In genomic region chr4:150119055-150119454, GRCm38 (mm10) we compare ENCODE assay signal across 9 mouse cellular contexts. TPM values are rescaled to one million over a fixed set of nuclear protein-coding genes. Genes with fewer than 3 reads are reported as not detected.
DNase-seq lines count a peak whose midpoint lies in the region; ATAC-seq lines count a peak whose summit lies in the region.
"Had no signal": no experiment of that assay in that cellular context is flagged by ENCODE, and none has a peak within 500 bp of the region (broad histone marks: within the 10 kb centered on the region; RNA-seq: fewer than 3 reads in every experiment).

TSS of gene Slc2a5 (plus strand) at chr4:150119283.

- no peaks in the 10 kb centered on the region for H3K36me3 ChIP-seq in lung, embryonic 16.5 days (ENCODE audit: control insufficient read depth, insufficient read depth, low read length)
- no peaks in the 10 kb centered on the region for H3K36me3 ChIP-seq in embryonic facial prominence, embryonic 14.5 days (ENCODE audit: control insufficient read depth, insufficient read depth, low read length)
- no peaks in the 10 kb centered on the region for H3K36me3 ChIP-seq in limb, embryonic 11.5 days (ENCODE audit: control insufficient read depth, insufficient read depth, low read length)
- no peaks in the 10 kb centered on the region for H3K36me3 ChIP-seq in stomach, embryonic 14.5 days (ENCODE audit: control insufficient read depth, insufficient read depth, low read length)

- H3K9me3 ChIP-seq in lung, embryonic 16.5 days (ENCODE audit: control insufficient read depth, low read length), result no peaks in the 10 kb centered on the region
- no peaks in the 10 kb centered on the region for H3K9me3 ChIP-seq in embryonic facial prominence, embryonic 14.5 days (ENCODE audit: control insufficient read depth, low read length)
- H3K9me3 ChIP-seq in limb, embryonic 11.5 days (ENCODE audit: control insufficient read depth, low read length), result no peaks in the 10 kb centered on the region
- no peaks in the 10 kb centered on the region for H3K9me3 ChIP-seq in stomach, embryonic 14.5 days (ENCODE audit: control insufficient read depth, low read depth, low read length)

- peak within 1 kb of the TSS; percentile 42 for H3K4me2 ChIP-seq in lung, embryonic 16.5 days (ENCODE audit: low read depth, low read length)
- H3K4me2 ChIP-seq in embryonic facial prominence, embryonic 14.5 days (ENCODE audit: low read depth, low read length), result peak within 1 kb of the TSS; percentile 43
- H3K4me2 ChIP-seq in limb, embryonic 11.5 days (ENCODE audit: low read depth, severe bottlenecking), result peak within 1 kb of the TSS; percentile 33
- H3K4me2 ChIP-seq in stomach, embryonic 14.5 days (replicated peaks; ENCODE audit: low read depth, low read length), result peak within 1 kb of the TSS; percentile 15; the same call in 1 of the 2 replicates

- peaks cover 14% of the 10 kb centered on the region for H3K4me1 ChIP-seq in lung, embryonic 16.5 days (replicated peaks; ENCODE audit: control insufficient read depth, insufficient read depth, low read length)
- H3K4me1 ChIP-seq in embryonic facial prominence, embryonic 14.5 days (ENCODE audit: control insufficient read depth, insufficient read depth, low read length), result 0 out of 2 replicates have a peak, but pooled peaks cover 4% of the 10 kb centered on the region
- peaks cover 18% of the 10 kb centered on the region for H3K4me1 ChIP-seq in limb, embryonic 11.5 days (ENCODE audit: control insufficient read depth, insufficient read depth, low read length)
- H3K4me1 ChIP-seq in stomach, embryonic 14.5 days (ENCODE audit: control insufficient read depth, insufficient read depth, low read length), result peaks cover 4% of the 10 kb centered on the region; the same call in 1 of the 2 replicates

- ATAC-seq in lung, embryonic 16.5 days (ENCODE audit: low read depth), result no peak
- peak; percentile 37; the same call in 1 of the 2 replicates for ATAC-seq in embryonic facial prominence, embryonic 14.5 days (ENCODE audit: low read depth)
- ATAC-seq in limb, embryonic 11.5 days (ENCODE audit: insufficient number of reproducible peaks, low FRiP score, low TSS enrichment, low read depth), result peak; percentile 34; the same call in 1 of the 2 replicates
- ATAC-seq in stomach, embryonic 14.5 days (ENCODE audit: insufficient number of reproducible peaks, insufficient read depth, low FRiP score, low read depth), result no peak

- WGBS in lung, embryonic 16.5 days, result 7% methylated on average over 15 of the region's 15 CpGs
- WGBS in embryonic facial prominence, embryonic 14.5 days, result 11% methylated on average over 11 of the region's 15 CpGs
- 6% methylated on average over 15 of the region's 15 CpGs for WGBS in limb, embryonic 11.5 days
- WGBS in stomach, embryonic 14.5 days, result 10% methylated on average over 15 of the region's 15 CpGs

- H3K4me3 ChIP-seq in lung, embryonic 16.5 days (ENCODE audit: low read length), result peak within 1 kb of the TSS; percentile 7; the same call in 1 of the 2 replicates
- no peak within 1 kb of the TSS for H3K4me3 ChIP-seq in embryonic facial prominence, embryonic 14.5 days (ENCODE audit: low read depth, low read length)
- no peak within 1 kb of the TSS for H3K4me3 ChIP-seq in limb, embryonic 11.5 days (ENCODE audit: low read depth, low read length)
- H3K4me3 ChIP-seq in stomach, embryonic 14.5 days (ENCODE audit: low read depth, low read length), result no peak within 1 kb of the TSS

- H3K9ac ChIP-seq in lung, embryonic 16.5 days (ENCODE audit: low read length), result no peak within 1 kb of the TSS; the same call in 1 of the 2 replicates
- no peak within 1 kb of the TSS for H3K9ac ChIP-seq in embryonic facial prominence, embryonic 14.5 days (ENCODE audit: low read depth, low read length)
- no peak within 1 kb of the TSS; the same call in 1 of the 2 replicates for H3K9ac ChIP-seq in limb, embryonic 11.5 days (ENCODE audit: low read length)
- H3K9ac ChIP-seq in stomach, embryonic 14.5 days (replicated peaks; ENCODE audit: low read depth, low read length), result no peak within 1 kb of the TSS; the same call in 1 of the 2 replicates

- no peaks in the 10 kb centered on the region for H3K27me3 ChIP-seq in lung, embryonic 16.5 days (ENCODE audit: control insufficient read depth, insufficient read depth, low read depth, low read length)
- H3K27me3 ChIP-seq in embryonic facial prominence, embryonic 14.5 days (replicated peaks; ENCODE audit: control insufficient read depth, insufficient read depth, low read length), result no peaks in the 10 kb centered on the region
- no peaks in the 10 kb centered on the region for H3K27me3 ChIP-seq in limb, embryonic 11.5 days (ENCODE audit: control insufficient read depth, insufficient read depth, low read length)
- no peaks in the 10 kb centered on the region for H3K27me3 ChIP-seq in stomach, embryonic 14.5 days (ENCODE audit: control insufficient read depth, insufficient read depth, low read length)

- intact Hi-C loops in left cerebral cortex, postnatal 4 days (cut with DNase I), result no loop called here

- DNase-seq in lung, postnatal 36 days, result no peak
- no peak for DNase-seq in embryonic facial prominence, embryonic 14.5 days (ENCODE audit: low spot score)
- DNase-seq in limb, embryonic 11.5 days (ENCODE audit: low spot score), result peak; percentile 62
- no peak for DNase-seq in left cerebral cortex, postnatal 4 days
- DNase-seq in cerebellum, postnatal 14 days, result no peak
- no peak for DNase-seq in gastrocnemius, adult 8-10 months (ENCODE audit: low spot score in 2 of 2)
- DNase-seq: heart, postnatal 14 days had no signal

- no peak within 1 kb of the TSS for H3K27ac ChIP-seq in lung, embryonic 16.5 days (ENCODE audit: low read length)
- H3K27ac ChIP-seq in embryonic facial prominence, embryonic 14.5 days (replicated peaks; ENCODE audit: low read depth, low read length), result no peak within 1 kb of the TSS
- no peak within 1 kb of the TSS for H3K27ac ChIP-seq in limb, embryonic 11.5 days (replicated peaks; ENCODE audit: low read depth, low read length)
- H3K27ac ChIP-seq in stomach, embryonic 14.5 days (ENCODE audit: low read length), result no peak within 1 kb of the TSS

RNA-seq across cellular contexts. Expression of gene Slc2a5, which starts in this region (rescaled TPM):
- 0.26 and 0.50 TPM in 2 replicates for polyA plus RNA-seq in lung, embryonic 16.5 days (2015; fragmentation: Nextera tagmentation; extraction: Ambion mirVana)
- polyA plus RNA-seq in embryonic facial prominence, embryonic 14.5 days (2014; fragmentation: Nextera tagmentation; extraction: Ambion mirVana), result 3.2 and 3.5 TPM in 2 replicates
- 1.1 and 1.8 TPM in 2 replicates for polyA plus RNA-seq in limb, embryonic 11.5 days (2014; fragmentation: Nextera tagmentation; extraction: Ambion mirVana)
- 1.1 TPM in 2 replicates for polyA plus RNA-seq in stomach, embryonic 14.5 days (2014; fragmentation: Nextera tagmentation; extraction: Ambion mirVana)
- 1 to 10 TPM; 1.4 to 1.5 TPM for total RNA-seq in left cerebral cortex, postnatal 4 days (2021)
- not detected for total RNA-seq in gastrocnemius, adult 8-10 months (2022)

Comparison
In these comparisons a context has a peak if more than half of its experiments do, and no peak if none do; other contexts are left out.
1. ATAC-seq: peak in embryonic facial prominence, embryonic 14.5 days (single experiment) and limb, embryonic 11.5 days (single experiment); none in lung, embryonic 16.5 days (single experiment) and stomach, embryonic 14.5 days (single experiment).
2. Peak in every context shown above with its lines, with median percentiles within 50 percentile points of each other: H3K4me2 ChIP-seq.